Mouse (Mus musculus) layer of hippocampus, adult 8-10 months (tissue): ENCODE measurements around the gene Dmbt1. TPM values are rescaled to one million over a fixed set of nuclear protein-coding genes. Genes with fewer than 3 reads are reported as not detected.

Experiments used
- total RNA-seq, 4 experiments: library from RNA; stranded (reverse); gene quantifications; 2 replicates each; pipeline ENCODE4 v1.2.4; 2022

Dmbt1 gene
- total RNA-seq, 4 experiments from 2014 or later, result not detected

Other genes with a start within 250 kb of the Dmbt1 start
- gene Plekha1, start 166.3 kb upstream of the Dmbt1 start, total RNA-seq, result 10 to 100 TPM; 87.2 to 97.4 (median 91.8) TPM
- 100 to 1,000 TPM; 184 to 219 (median 213) TPM for gene Htra1, start 95.9 kb upstream of the Dmbt1 start, total RNA-seq
- not detected for gene 4933402N03Rik, start 114.3 kb downstream of the Dmbt1 start, total RNA-seq
- gene 5430419D17Rik, start 142.3 kb downstream of the Dmbt1 start, total RNA-seq, result under 1 TPM in 2 of 4 experiments, not detected in 2; 0.09 to 0.10 TPM